Mouse (Mus musculus): ENCODE data around the gene Plk3. TPM values are rescaled to one million over a fixed set of nuclear protein-coding genes. Genes with fewer than 3 reads are reported as not detected.

Plk3 gene
- 11.0 TPM for polyA plus RNA-seq (2015; fragmentation: Illumina TruSeq; extraction: RNeasy Lipid Tissue Mini Kit (QIAGEN cat#74804); ENCODE audit: low read depth, low replicate concordance)

GRCm38 (mm10) chr4:117133817-117134600, at the start of gene Plk3:
Gene Plk3 (minus strand): TSS chr4:117133963.

GRCm38 (mm10) chr4:117181863-117182758, 48.3 kb upstream of the Plk3 start, which contains the start of gene Kif2c:
Gene Kif2c (minus strand): TSS chr4:117182639.

GRCm38 (mm10) chr4:117155792-117156355, 22.1 kb upstream of the Plk3 start, which contains the start of gene Rps8:
Gene Rps8 (minus strand): TSS chr4:117156243.

GRCm38 (mm10) chr4:117126675-117127290, 7.0 kb downstream of the Plk3 start, which contains the start of gene Tctex1d4:
Gene Tctex1d4 (plus strand): TSS chr4:117126794.

GRCm38 (mm10) chr4:117125348-117125909, 8.3 kb downstream of the Plk3 start, which contains the start of gene Btbd19:
Gene Btbd19 (minus strand): TSS chr4:117125725.

GRCm38 (mm10) chr4:117095551-117096452, 38.0 kb downstream of the Plk3 start, which contains the start of gene Ptch2:
Gene Ptch2 (plus strand): TSS chr4:117096075.

Other genes with a start within 250 kb of the Plk3 start
- gene Urod, start 139.6 kb downstream of the Plk3 start, polyA plus RNA-seq (2015; fragmentation: Illumina TruSeq; extraction: RNeasy Lipid Tissue Mini Kit (QIAGEN cat#74804); ENCODE audit: low read depth, low replicate concordance) = 91.6 TPM
- gene Hectd3, start 138.6 kb downstream of the Plk3 start, polyA plus RNA-seq (2015; fragmentation: Illumina TruSeq; extraction: RNeasy Lipid Tissue Mini Kit (QIAGEN cat#74804); ENCODE audit: low read depth, low replicate concordance) = 32.8 TPM
- 20.6 TPM for gene Eif2b3, start 114.6 kb downstream of the Plk3 start, polyA plus RNA-seq (2015; fragmentation: Illumina TruSeq; extraction: RNeasy Lipid Tissue Mini Kit (QIAGEN cat#74804); ENCODE audit: low read depth, low replicate concordance)
- 0.61 TPM for gene Ptch2, start 37.9 kb downstream of the Plk3 start, polyA plus RNA-seq (2015; fragmentation: Illumina TruSeq; extraction: RNeasy Lipid Tissue Mini Kit (QIAGEN cat#74804); ENCODE audit: low read depth, low replicate concordance)
- 14.5 TPM for gene Btbd19, start 8.2 kb downstream of the Plk3 start, polyA plus RNA-seq (2015; fragmentation: Illumina TruSeq; extraction: RNeasy Lipid Tissue Mini Kit (QIAGEN cat#74804); ENCODE audit: low read depth, low replicate concordance)
- 1.4 TPM for gene Tctex1d4, start 7.2 kb downstream of the Plk3 start, polyA plus RNA-seq (2015; fragmentation: Illumina TruSeq; extraction: RNeasy Lipid Tissue Mini Kit (QIAGEN cat#74804); ENCODE audit: low read depth, low replicate concordance)
- gene Rps8, start 22.3 kb upstream of the Plk3 start, polyA plus RNA-seq (2015; fragmentation: Illumina TruSeq; extraction: RNeasy Lipid Tissue Mini Kit (QIAGEN cat#74804); ENCODE audit: low read depth, low replicate concordance) = 859 TPM
- gene Kif2c, start 48.7 kb upstream of the Plk3 start, polyA plus RNA-seq (2015; fragmentation: Illumina TruSeq; extraction: RNeasy Lipid Tissue Mini Kit (QIAGEN cat#74804); ENCODE audit: low read depth, low replicate concordance) = 0.30 TPM
- gene Tmem53, start 118.0 kb upstream of the Plk3 start, polyA plus RNA-seq (2015; fragmentation: Illumina TruSeq; extraction: RNeasy Lipid Tissue Mini Kit (QIAGEN cat#74804); ENCODE audit: low read depth, low replicate concordance) = 6.9 TPM
- 0.76 TPM for gene Armh1, start 118.2 kb upstream of the Plk3 start, polyA plus RNA-seq (2015; fragmentation: Illumina TruSeq; extraction: RNeasy Lipid Tissue Mini Kit (QIAGEN cat#74804); ENCODE audit: low read depth, low replicate concordance)

All from brain, adult 10 weeks (tissue).